Mouse (Mus musculus): Measurements from ENCODE around the gene Pgpep1.

GRCm38 (mm10) chr8:70646775-70647174 is 13.4 kb downstream of the Pgpep1 start:
- TF ChIP-seq CTCF (IDR thresholded peaks at IDR 0.05; ENCODE audit: low read depth, low read length): no peak
- no peak for TF ChIP-seq TAL1 (conservative IDR thresholded peaks at IDR 0.05; ENCODE audit: low read depth, low read length)

Measured in G1E (cell line).